Mouse (Mus musculus) embryo, embryonic 11.5 days (tissue): Measurements from ENCODE around the gene Rnf180.

Source experiments
- DNase-seq: peaks from one replicate; pipeline ENCODE4 v3.0.0-alpha.2; 2012; ENCODE audit warnings: low read depth, low spot score

Gene Rnf180

DNA sequence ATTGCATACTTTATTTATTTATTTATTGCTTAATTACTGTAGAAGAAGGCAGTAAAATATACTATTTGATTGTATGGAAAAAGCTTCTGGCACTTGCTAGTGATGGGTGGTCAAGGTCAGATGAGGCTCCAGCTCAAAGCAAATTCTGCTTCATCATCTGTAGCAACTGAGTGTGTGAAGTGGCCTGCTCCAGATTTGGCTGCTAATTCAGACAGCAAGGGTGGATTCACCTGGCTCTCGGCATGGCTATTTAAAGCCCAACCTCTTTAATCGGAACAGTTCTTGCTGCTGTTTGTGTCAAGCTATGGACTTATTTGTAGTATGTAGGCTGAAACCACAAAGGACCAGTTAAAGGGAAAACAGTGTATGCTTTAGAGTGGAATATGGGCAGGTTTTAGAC, 161.8 kb downstream of the Rnf180 start:
- DNase-seq: no peak

DNA sequence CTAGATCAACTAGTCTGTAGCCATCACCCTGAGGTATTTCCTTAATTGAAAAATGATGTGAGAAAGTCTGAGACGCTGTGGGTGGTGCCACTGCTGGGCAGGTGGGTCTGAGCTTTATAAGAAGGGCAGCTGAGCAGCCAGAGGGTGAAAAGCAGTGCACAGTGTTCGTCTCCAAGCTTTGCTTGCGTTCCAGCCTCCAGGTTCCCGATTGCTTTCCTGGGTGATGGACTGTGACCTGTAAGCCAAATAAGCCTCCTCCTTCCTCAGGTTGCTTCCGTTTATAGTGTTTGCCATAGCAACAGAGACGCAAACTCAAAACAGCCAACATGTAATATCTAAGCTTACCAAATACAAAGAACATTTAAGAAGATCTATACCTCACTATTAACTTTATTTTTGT, 162.2 kb downstream of the Rnf180 start:
- no peak for DNase-seq

- no peak for DNase-seq
Measured at GRCm38 (mm10) chr13:105130080-105130479, 164.5 kb downstream of the Rnf180 start.

GRCm38 (mm10) chr13:105122092-105122491, 172.5 kb downstream of the Rnf180 start:
- DNase-seq: no peak

- no peak for DNase-seq
Measured at GRCm38 (mm10) chr13:105121617-105122016, 173.0 kb downstream of the Rnf180 start.

DNA sequence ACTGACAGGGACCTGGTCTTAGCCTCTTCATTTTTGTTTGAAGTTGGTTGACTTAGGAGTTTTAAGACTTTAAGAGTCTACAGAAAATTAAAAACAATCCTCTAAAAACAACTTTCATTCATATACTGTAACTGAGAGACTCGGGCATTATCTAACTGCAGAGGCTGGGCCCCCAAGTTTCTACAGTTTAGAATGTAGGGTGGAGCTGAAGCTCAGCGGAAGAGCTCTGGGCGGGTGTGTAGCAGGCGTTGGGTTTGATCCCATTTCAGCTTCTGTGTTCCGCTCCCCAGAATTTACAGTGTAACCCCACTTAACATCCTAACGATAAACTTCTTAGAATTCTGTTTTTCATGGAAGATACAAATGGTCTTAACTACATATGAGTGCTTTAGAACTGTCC, 183.0 kb downstream of the Rnf180 start:
- no peak for DNase-seq

- no peak for DNase-seq
Measured at GRCm38 (mm10) chr13:105104385-105104784, 190.2 kb downstream of the Rnf180 start.

DNA sequence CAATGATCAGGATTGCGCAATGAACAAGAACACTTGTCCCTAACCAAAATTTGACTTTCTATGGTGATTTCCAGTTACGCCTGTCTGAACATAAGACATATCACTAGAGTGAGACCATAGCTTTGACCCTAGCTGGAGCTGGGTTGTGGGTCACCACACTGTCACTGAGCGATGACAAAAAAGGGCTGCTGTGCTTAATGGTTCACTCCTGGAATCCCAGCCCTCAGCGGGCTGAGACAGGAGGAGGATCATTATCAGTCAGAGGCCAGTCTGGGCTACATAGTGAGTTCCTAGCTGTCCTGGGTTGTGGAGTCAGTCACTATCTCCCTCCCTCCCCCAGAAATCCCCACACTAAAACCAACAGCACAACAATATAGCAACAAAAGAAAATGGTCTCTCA, 193.9 kb downstream of the Rnf180 start:
- no peak for DNase-seq

GRCm38 (mm10) chr13:105096316-105096715, 198.3 kb downstream of the Rnf180 start:
- no peak for DNase-seq

DNA sequence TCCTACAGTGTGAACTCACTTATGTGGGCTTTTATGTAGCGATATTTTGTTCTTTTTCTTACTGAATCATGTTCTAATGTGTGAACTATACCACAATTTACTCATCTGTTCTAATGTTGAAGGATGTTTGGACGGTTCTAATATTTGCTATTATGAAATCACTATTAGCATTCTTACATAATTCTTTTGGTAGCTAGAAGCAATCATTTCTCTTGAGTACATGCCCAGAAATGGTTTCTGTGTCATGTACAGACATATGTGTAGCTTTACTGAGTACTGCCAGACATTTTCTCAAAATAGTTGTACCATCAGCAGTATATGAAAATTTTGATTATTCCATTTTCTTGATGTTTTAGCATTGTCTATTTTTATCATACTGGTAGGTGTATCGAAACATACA, 205.3 kb downstream of the Rnf180 start:
- DNase-seq: no peak

GRCm38 (mm10) chr13:105081862-105082261, 212.8 kb downstream of the Rnf180 start, which contains the start of gene 4933425L06Rik:
Gene 4933425L06Rik, plus strand, starts transcription at chr13:105082122.
- DNase-seq: no peak
